Mouse (Mus musculus): ENCODE measurements around the gene Stac3.

DNA sequence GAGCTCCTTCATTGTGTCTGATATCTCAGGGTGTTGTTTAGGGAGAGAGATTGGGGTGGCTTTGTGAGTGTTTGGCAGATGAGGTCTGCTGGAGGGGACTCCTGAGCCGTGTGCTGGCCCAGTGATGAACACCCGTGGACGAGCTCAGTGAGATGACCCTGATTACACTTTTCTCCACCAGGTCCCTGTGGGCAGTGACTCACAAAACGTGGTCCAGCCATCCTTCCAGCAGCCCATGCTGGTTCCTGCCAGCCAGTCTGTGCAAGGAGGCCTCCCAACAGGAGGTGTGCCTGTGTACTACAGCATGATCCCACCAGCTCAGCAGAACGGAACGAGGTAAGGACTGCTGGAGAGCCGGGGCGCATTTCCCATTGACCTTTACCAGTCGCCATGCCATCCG is 16.3 kb upstream of the Stac3 start:
- TF ChIP-seq CTCF (IDR thresholded peaks at IDR 0.05; ENCODE audit: borderline replicate concordance, control insufficient read depth, extremely low read depth, insufficient read depth, low read length, poor library complexity) (no peak), POLR2A (IDR thresholded peaks at IDR 0.05; ENCODE audit: control insufficient read depth, extremely low read depth, insufficient read depth, low read length, poor library complexity) (no peak)
